Mouse (Mus musculus) thymus, adult 2 months (tissue): ENCODE data around the gene Adamts18. TPM values are rescaled to one million over a fixed set of nuclear protein-coding genes. Genes with fewer than 3 reads are reported as not detected.

Experiments
- DNase-seq: peaks from one replicate; pipeline ENCODE4 v3.0.0; 2021
- H3K27ac ChIP-seq: fragments of 200-500 bp; 2 replicates; pipeline ENCODE4 v1.5.1; 2012; ENCODE audit warnings: low read length, control low read depth; ENCODE audit not compliant: control insufficient read depth, insufficient read depth
- H3K27me3 ChIP-seq: fragments of 200-500 bp; 2 replicates; pipeline ENCODE4 v1.6.1; 2012; ENCODE audit warnings: mild to moderate bottlenecking, low read length, moderate library complexity, mixed read lengths; ENCODE audit not compliant: control insufficient read depth, insufficient read depth
- H3K36me3 ChIP-seq: fragments of 200-500 bp; 2 replicates; pipeline ENCODE4 v1.6.1; 2012; ENCODE audit warnings: mild to moderate bottlenecking, low read length, moderate library complexity; ENCODE audit not compliant: control insufficient read depth, insufficient read depth
- H3K4me1 ChIP-seq: fragments of 200-500 bp; replicated peaks from 2 replicates; pipeline ENCODE4 v1.6.1; 2012; ENCODE audit warnings: low read length; ENCODE audit not compliant: control insufficient read depth, insufficient read depth
- H3K4me3 ChIP-seq: fragments of 200-500 bp; 2 replicates; pipeline ENCODE4 v1.5.1; 2012; ENCODE audit warnings: mild to moderate bottlenecking, low read length, control low read depth, moderate library complexity; ENCODE audit not compliant: control insufficient read depth, insufficient read depth
- CTCF ChIP-seq: fragments of 200-500 bp; IDR thresholded peaks from 2 replicates; pipeline ENCODE4 v1.5.1; 2012; ENCODE audit warnings: mild to moderate bottlenecking, control low read depth, low read length, moderate library complexity, borderline replicate concordance; ENCODE audit not compliant: control insufficient read depth, poor library complexity, insufficient read depth; ENCODE audit errors: extremely low read depth
- POLR2A ChIP-seq: fragments of 200-500 bp; IDR thresholded peaks from 2 replicates; pipeline ENCODE4 v1.6.1; 2012; ENCODE audit warnings: mild to moderate bottlenecking, low read length, control low read depth, moderate library complexity; ENCODE audit not compliant: control insufficient read depth, poor library complexity, insufficient read depth; ENCODE audit errors: extremely low read depth
- WGBS: fragments of 180-500 bp; shearing (Covaris S2); methylation state at CpG from one replicate; pipeline ENCODE4 v1.1.7; 2018; 5-methylcytosine and 5-hydroxymethylcytosine counted together
- polyA plus RNA-seq: library from polyadenylated mRNA; depleted of rRNA; stranded (reverse); fragments of >200 nt; gene quantifications from 2 replicates; pipeline ENCODE4 v1.2.3, GENCODE M21; 2012

Gene Adamts18
- polyA plus RNA-seq, 1 experiment, result 0.74 TPM

DNA sequence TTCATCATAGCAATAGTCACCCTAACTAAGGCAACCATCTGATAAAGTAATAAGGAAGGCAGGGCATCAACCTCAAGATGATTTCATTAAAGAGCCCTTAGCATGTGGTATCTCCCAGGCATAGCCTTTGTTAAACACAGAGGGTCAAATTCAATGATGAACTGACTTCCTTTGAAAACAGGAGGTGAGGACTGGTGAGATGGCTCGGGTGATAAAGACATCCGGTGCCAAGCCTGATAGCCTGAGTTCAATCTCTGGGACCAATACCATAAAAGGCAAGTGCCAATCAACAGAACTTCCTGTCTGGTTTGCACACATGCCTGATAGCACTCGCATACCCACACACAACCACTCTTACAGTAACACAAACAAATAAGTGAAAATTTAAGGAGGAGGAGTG is 169.2 kb downstream of the Adamts18 start:
- Histone ChIP-seq H3K4me3 (no peak overlapping the region), H3K4me1 (no peaks in the 10 kb centered on the region), H3K36me3 (no peaks in the 10 kb centered on the region), H3K27me3 (no peaks in the 10 kb centered on the region), H3K27ac (no peak overlapping the region)
- TF ChIP-seq POLR2A (no peak), CTCF (no peak)
- DNase-seq, result no peak
- WGBS, result 14% methylated on average over 3 of the region's 3 CpGs

DNA sequence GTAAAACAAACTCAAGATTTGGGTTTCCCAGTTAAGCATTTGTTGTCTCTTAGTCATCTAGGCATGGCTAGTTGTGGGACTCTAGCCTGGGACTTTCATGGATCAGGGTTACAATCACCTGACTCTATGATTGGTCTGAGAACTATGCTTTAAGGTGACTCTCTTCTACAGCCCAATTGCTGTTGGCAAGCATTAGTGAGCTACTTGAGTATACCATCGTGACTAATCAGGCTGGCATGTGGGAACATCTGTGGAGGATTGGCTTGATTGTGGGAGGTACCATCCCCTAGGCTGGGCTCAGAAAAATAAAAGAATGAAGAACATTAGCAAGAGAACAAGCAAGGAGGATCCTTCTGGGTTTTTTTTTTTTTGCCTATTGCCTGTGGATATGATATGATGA is 171.7 kb downstream of the Adamts18 start:
- WGBS, result 92% methylated on average over 1 of the region's 1 CpGs
- Histone ChIP-seq H3K4me3 (no peak overlapping the region), H3K36me3 (no peaks in the 10 kb centered on the region), H3K27me3 (no peaks in the 10 kb centered on the region), H3K27ac (no peak overlapping the region), H3K4me1 (no peaks in the 10 kb centered on the region)
- TF ChIP-seq CTCF, result no peak
- no peak for TF ChIP-seq POLR2A
- DNase-seq, result no peak

DNA sequence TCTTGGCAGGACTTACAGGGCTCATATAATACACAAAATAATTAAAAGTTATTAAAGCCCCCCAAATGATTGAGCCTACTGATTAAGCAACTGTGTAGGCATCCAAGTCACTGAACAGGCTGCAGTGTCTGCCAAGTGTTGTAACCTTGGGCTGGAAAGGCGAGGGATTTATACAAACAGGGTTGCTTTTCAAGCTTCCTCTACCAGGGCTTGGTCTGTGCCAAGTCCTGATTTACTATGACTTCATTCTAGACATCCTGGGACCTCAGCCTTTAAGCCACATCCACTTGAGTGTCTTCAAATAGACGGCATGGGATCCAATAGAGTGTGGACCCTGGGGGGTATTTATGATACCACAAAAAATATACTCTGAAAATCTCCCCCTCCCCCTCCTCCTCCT is 173.3 kb downstream of the Adamts18 start:
- TF ChIP-seq POLR2A (no peak), CTCF (no peak)
- no peak for DNase-seq

DNA sequence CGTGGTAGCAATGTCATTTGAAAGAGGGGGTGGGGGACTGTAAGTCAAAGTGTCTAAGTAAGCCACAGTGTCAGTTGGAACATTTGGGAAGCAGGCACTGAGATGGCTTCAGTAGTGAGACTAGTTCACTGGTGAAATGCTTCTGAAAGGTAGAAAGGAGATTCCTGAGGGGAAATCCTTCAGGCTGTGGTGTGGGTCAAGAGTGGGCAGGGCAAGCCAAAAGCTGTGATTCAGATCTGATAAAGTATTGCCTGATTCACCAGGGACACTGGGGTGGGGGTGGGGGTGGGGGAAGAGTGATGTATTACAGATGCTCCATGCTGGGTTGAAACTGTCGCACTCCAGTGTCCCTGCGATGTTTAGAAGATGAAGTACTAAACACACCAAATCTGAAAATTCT is 173.9 kb downstream of the Adamts18 start:
- H3K4me1 ChIP-seq, result no peaks in the 10 kb centered on the region
- H3K27ac ChIP-seq, result no peak overlapping the region
- H3K4me3 ChIP-seq, result no peak overlapping the region
- 78% methylated on average over 3 of the region's 3 CpGs for WGBS
- DNase-seq, result no peak
- no peaks in the 10 kb centered on the region for H3K36me3 ChIP-seq
- TF ChIP-seq POLR2A, result no peak
- no peak for TF ChIP-seq CTCF
- no peaks in the 10 kb centered on the region for H3K27me3 ChIP-seq

More for the DNA sequence above, 173.3 kb downstream of the Adamts18 start:
- no peaks in the 10 kb centered on the region for H3K4me1 ChIP-seq
- H3K4me3 ChIP-seq, result no peak overlapping the region
- 87% methylated on average over 2 of the region's 2 CpGs for WGBS
- no peak overlapping the region for H3K27ac ChIP-seq
- H3K36me3 ChIP-seq, result no peaks in the 10 kb centered on the region
- no peaks in the 10 kb centered on the region for H3K27me3 ChIP-seq

DNA sequence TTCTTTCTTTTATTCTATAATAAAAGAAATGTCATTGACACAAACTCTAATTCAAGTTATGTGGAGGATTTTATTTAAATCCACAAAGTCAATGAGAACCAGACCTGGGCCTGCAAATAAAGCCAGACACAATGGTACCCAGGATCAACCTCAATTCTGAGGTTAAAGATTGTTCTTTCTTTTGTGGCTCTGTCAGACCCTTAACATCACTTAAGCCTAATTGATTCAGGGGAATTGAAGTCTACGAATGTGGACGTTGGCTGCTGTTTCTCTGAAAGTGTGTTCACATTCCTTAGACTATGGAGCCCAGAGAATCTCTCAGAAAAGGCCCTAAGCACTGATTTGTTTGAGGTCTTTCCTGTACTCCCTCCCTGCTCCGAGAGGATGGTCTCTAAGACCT is 175.2 kb downstream of the Adamts18 start:
- no peak for DNase-seq
- Histone ChIP-seq H3K4me3 (no peak overlapping the region), H3K27me3 (no peaks in the 10 kb centered on the region), H3K27ac (no peak overlapping the region), H3K36me3 (no peaks in the 10 kb centered on the region), H3K4me1 (no peaks in the 10 kb centered on the region)
- no peak for TF ChIP-seq POLR2A
- TF ChIP-seq CTCF, result no peak
- 89% methylated on average over 3 of the region's 3 CpGs for whole genome bisulfite sequencing

DNA sequence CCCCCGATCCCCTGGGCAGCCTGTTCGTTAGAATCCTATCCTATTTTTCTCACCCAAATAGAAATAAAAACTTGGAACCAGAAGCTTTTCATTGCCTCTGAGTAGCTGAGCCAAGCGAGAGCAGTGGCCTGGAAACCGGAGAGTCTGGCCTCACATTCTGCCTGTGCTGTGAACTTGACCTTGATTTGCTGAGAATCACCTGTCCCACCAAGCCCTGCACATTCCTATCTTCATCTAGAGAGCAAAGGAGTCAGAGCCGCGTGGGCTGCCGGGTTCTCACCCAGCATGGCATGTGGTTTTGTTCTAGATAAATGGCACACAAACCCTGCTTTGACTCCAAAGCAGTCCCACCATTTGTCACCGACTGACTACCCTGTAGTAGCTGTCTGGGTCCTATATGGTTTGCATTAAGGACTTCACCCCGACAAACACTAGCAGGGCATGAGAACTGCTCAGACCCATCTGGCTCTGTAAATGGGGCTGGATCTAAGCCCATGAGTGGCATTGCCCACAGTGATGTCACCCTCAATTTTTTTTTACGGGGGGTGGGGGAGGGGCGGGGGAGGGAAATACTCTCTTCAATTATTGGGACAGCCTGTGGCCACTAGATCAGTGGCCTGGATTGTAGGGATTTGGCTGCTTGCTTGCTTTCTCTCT is 175.8 kb downstream of the Adamts18 start:
- Histone ChIP-seq H3K27ac (no peak overlapping the region), H3K4me3 (no peak overlapping the region), H3K36me3 (no peaks in the 10 kb centered on the region), H3K27me3 (no peaks in the 10 kb centered on the region), H3K4me1 (no peaks in the 10 kb centered on the region)
- TF ChIP-seq POLR2A, result no peak
- no peak for TF ChIP-seq CTCF
- 91% methylated on average over 11 of the region's 11 CpGs for WGBS
- no peak for DNase-seq

DNA sequence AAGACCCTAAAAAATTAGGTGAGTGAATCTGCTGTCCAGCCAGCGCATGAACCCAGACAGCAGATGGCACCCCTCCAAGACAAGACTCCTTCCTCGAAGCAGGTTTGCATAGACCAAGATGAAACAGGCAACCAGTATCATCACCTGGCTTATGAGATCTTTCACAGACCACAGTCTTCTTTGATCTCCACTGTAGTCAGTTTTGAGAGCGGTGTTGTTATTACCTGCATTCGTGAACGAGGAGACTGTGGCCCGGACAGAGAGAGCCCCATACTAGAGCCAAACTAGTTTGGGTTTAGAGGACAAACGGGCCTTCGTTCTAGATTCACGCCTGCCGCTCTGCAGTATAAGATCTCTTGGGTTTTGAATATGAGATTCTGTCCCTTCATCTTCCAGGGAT is 178.6 kb downstream of the Adamts18 start:
- DNase-seq, result no peak
- Histone ChIP-seq H3K27me3 (no peaks in the 10 kb centered on the region), H3K4me3 (no peak overlapping the region), H3K27ac (no peak overlapping the region), H3K36me3 (no peaks in the 10 kb centered on the region), H3K4me1 (no peaks in the 10 kb centered on the region)
- 86% methylated on average over 10 of the region's 10 CpGs for WGBS
- TF ChIP-seq POLR2A (no peak), CTCF (no peak)
